Mouse (Mus musculus) lung, postnatal 0 days (tissue): ENCODE data around the gene Cmtm2b.

Source experiments
- CTCF ChIP-seq: IDR thresholded peaks from 2 replicates; pipeline ENCODE4 v1.5.1; 2016; ENCODE audit warnings: antibody characterized with exemption, mild to moderate bottlenecking
- EP300 ChIP-seq: IDR thresholded peaks from 2 replicates; pipeline ENCODE4 v1.6.1; 2016; ENCODE audit warnings: antibody characterized with exemption, mild to moderate bottlenecking, control low read depth

DNA sequence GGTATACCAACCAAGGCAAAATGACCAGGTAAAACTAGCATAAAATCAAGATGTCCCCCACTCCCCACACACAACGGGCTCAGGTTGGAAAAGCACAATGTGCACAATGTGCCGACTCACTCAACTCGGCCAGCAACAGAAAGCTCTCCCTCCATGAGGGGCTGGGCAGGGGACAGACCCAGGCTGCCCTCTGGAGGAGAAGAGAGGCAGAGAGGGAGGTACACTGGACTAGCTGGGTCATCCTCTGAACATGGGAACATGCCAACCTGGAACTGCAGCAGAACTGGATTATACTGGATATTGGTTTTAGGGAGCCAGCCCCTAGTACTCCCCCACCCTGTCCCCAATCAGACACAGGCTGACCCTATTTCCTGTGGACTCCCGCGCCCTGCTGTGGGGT, 31.2 kb downstream of the Cmtm2b start:
- TF ChIP-seq CTCF (peak; percentile 50), EP300 (no peak)
